Mouse (Mus musculus): Measurements from ENCODE around the gene Eri2. TPM values are rescaled to one million over a fixed set of nuclear protein-coding genes. Genes with fewer than 3 reads are reported as not detected.
"Not testable (repeated sequence)": the region's sequence is repeated elsewhere in the genome, so short reads cannot be mapped to it uniquely, and the experiment has no call there.

The Eri2 gene
- polyA plus RNA-seq, 1 experiment from 2014 or later: 8.9 TPM

- in situ Hi-C loops (cut with MboI; ENCODE audit: low pct_unique_long_range_greater_than_20kb): no loop called here
- DNase-seq (ENCODE audit: low read depth, low spot score) (peak; percentile 28), ATAC-seq (peak; percentile 71)
- TF ChIP-seq CTCF (IDR thresholded peaks at IDR 0.05): no peak
- no peaks in the 10 kb centered on the region for H3K27me3 ChIP-seq
- POLR2A ChIA-PET: no interaction called here
- CTCF ChIA-PET: interaction anchor here (1.4 kb wide), 1 partner anchor 23 kb away, joined by 3 read pairs; no protein-coding TSS in a partner anchor
Measured at GRCm38 (mm10) chr7:119745869-119746268, 48.0 kb downstream of the Eri2 start.

GRCm38 (mm10) chr7:119744321-119744720, 49.5 kb downstream of the Eri2 start:
- TF ChIP-seq CTCF (IDR thresholded peaks at IDR 0.05): no peak
- in situ Hi-C loops (cut with MboI; ENCODE audit: low pct_unique_long_range_greater_than_20kb): no loop called here
- ChIA-PET CTCF (no interaction called here), POLR2A (no interaction called here)
- no peak for DNase-seq (ENCODE audit: low read depth, low spot score)
- no peak for ATAC-seq
- no peaks in the 10 kb centered on the region for H3K27me3 ChIP-seq

- H3K27me3 ChIP-seq; DNase-seq (ENCODE audit: low read depth, low spot score); in situ Hi-C loops (cut with MboI; ENCODE audit: low pct_unique_long_range_greater_than_20kb); CTCF ChIA-PET; POLR2A ChIA-PET; ATAC-seq: not testable (repeated sequence)
Measured at GRCm38 (mm10) chr7:119739798-119740468, 53.9 kb downstream of the Eri2 start.

- ChIA-PET CTCF (no interaction called here), POLR2A (no interaction called here)
- no peak for ATAC-seq
- no peak for TF ChIP-seq CTCF (IDR thresholded peaks at IDR 0.05)
- DNase-seq (ENCODE audit: low read depth, low spot score): no peak
- in situ Hi-C loops (cut with MboI; ENCODE audit: low pct_unique_long_range_greater_than_20kb): no loop called here
- H3K27me3 ChIP-seq: no peaks in the 10 kb centered on the region
Measured at GRCm38 (mm10) chr7:119738877-119739276, 55.0 kb downstream of the Eri2 start.

GRCm38 (mm10) chr7:119731262-119731661, 62.6 kb downstream of the Eri2 start:
- CTCF ChIA-PET: interaction anchor here (1.1 kb wide), 1 partner anchor 9 kb away, joined by 3 read pairs; no protein-coding TSS in a partner anchor
- DNase-seq (ENCODE audit: low read depth, low spot score); POLR2A ChIA-PET; H3K27me3 ChIP-seq; ATAC-seq; in situ Hi-C loops (cut with MboI; ENCODE audit: low pct_unique_long_range_greater_than_20kb): not testable (repeated sequence)

- ATAC-seq (no peak), DNase-seq (ENCODE audit: low read depth, low spot score) (no peak)
- TF ChIP-seq CTCF (IDR thresholded peaks at IDR 0.05): no peak
- in situ Hi-C loops (cut with MboI; ENCODE audit: low pct_unique_long_range_greater_than_20kb): no loop called here
- ChIA-PET CTCF (no interaction called here), POLR2A (no interaction called here)
- H3K27me3 ChIP-seq: peaks cover 9% of the 10 kb centered on the region
Measured at GRCm38 (mm10) chr7:119727621-119728020, 66.2 kb downstream of the Eri2 start.

- ChIA-PET CTCF (no interaction called here), POLR2A (no interaction called here)
- in situ Hi-C loops (cut with MboI; ENCODE audit: low pct_unique_long_range_greater_than_20kb): no loop called here
- TF ChIP-seq CTCF (IDR thresholded peaks at IDR 0.05): no peak
- peak; percentile 24 for ATAC-seq
- peaks cover under 1% of the 10 kb centered on the region for H3K27me3 ChIP-seq
- no peak for DNase-seq (ENCODE audit: low read depth, low spot score)
Measured at GRCm38 (mm10) chr7:119720947-119721310, 72.9 kb downstream of the Eri2 start.

- in situ Hi-C loops (cut with MboI; ENCODE audit: low pct_unique_long_range_greater_than_20kb): no loop called here
- ATAC-seq (peak; percentile 93), DNase-seq (ENCODE audit: low read depth, low spot score) (peak; percentile 42)
- ChIA-PET POLR2A (no interaction called here), CTCF (no interaction called here)
- TF ChIP-seq CTCF (IDR thresholded peaks at IDR 0.05): peak; percentile 74
- H3K27me3 ChIP-seq: no peaks in the 10 kb centered on the region
Measured at GRCm38 (mm10) chr7:119720253-119720946, 73.5 kb downstream of the Eri2 start, which contains the start of gene Thumpd1. Thumpd1 (minus strand) TSS chr7:119720798.

Other genes starting within 250 kb of the Eri2 start
- 0.39 TPM for gene Acsm2, start 239.7 kb downstream of the Eri2 start, polyA plus RNA-seq (2021)
- not detected for gene Acsm1, start 187.0 kb downstream of the Eri2 start, polyA plus RNA-seq (2021)
- gene Acsm4, start 104.0 kb downstream of the Eri2 start, polyA plus RNA-seq (2021): not detected
- gene Thumpd1, start 73.3 kb downstream of the Eri2 start, polyA plus RNA-seq (2021): 43.7 TPM
- 0.42 TPM for gene Acsm3, start 33.1 kb downstream of the Eri2 start, polyA plus RNA-seq (2021)
- 11.0 TPM for gene Rexo5, start 52 bp downstream of the Eri2 start, polyA plus RNA-seq (2021)
- gene Lyrm1, start 101.8 kb upstream of the Eri2 start, polyA plus RNA-seq (2021): 10.3 TPM
- 10.2 TPM for gene Dcun1d3, start 102.2 kb upstream of the Eri2 start, polyA plus RNA-seq (2021)